Comparison of ENCODE assay signal across 8 mouse cellular contexts in genomic region chr5:105975275-105976011, GRCm38 (mm10).
DNase-seq lines count a peak whose midpoint lies in the region; ATAC-seq and TF ChIP-seq lines count a peak whose summit lies in the region.

No protein-coding gene starts in this region.

- H3K27me3 ChIP-seq in heart, embryonic 14.5 days (ENCODE audit: control insufficient read depth, insufficient read depth, low read length), result no peaks in the 10 kb centered on the region
- no peaks in the 10 kb centered on the region for H3K27me3 ChIP-seq in kidney, postnatal 0 days (ENCODE audit: insufficient read depth, low read length)
- H3K27me3 ChIP-seq in midbrain, embryonic 12.5 days, result no peaks in the 10 kb centered on the region

- peak; percentile 25 for DNase-seq in CD4-positive, CD25-positive, alpha-beta regulatory T cell, adult 2 months (ENCODE audit: low read depth, low spot score)
- peak; percentile 65 for DNase-seq in kidney, postnatal 0 days (ENCODE audit: low spot score)
- no peak for DNase-seq in right cerebral cortex, postnatal 4 days
- DNase-seq in layer of hippocampus, postnatal 14 days (ENCODE audit: low spot score in 2 of 2), result no peak
- DNase-seq in cerebellum, postnatal 14 days, result no peak

- H3K4me1 ChIP-seq in heart, embryonic 14.5 days (ENCODE audit: control insufficient read depth in 2 of 2, insufficient read depth in 2 of 2, low read length in 2 of 2), result peaks cover 11 to 20% of the 10 kb centered on the region in 2 experiments
- no peaks in the 10 kb centered on the region for H3K4me1 ChIP-seq in kidney, postnatal 0 days (replicated peaks; ENCODE audit: insufficient read depth, low read length)
- H3K4me1 ChIP-seq in midbrain, embryonic 12.5 days, result peaks cover 8% of the 10 kb centered on the region

- peak overlapping the region; percentile 48 for H3K4me2 ChIP-seq in heart, embryonic 14.5 days (ENCODE audit: low read length)
- peak overlapping the region; percentile 49 for H3K4me2 ChIP-seq in kidney, postnatal 0 days (ENCODE audit: low read length)
- H3K4me2 ChIP-seq in midbrain, embryonic 12.5 days (replicated peaks), result peak overlapping the region; percentile 51

- peak overlapping the region; percentile 12 to 13; a peak in 2 of 4 replicates for H3K4me3 ChIP-seq in heart, embryonic 14.5 days (ENCODE audit: control insufficient read depth in 1 of 2, insufficient read depth in 1 of 2, low read depth in 1 of 2, low read length in 2 of 2)
- H3K4me3 ChIP-seq in kidney, postnatal 0 days (replicated peaks; ENCODE audit: low read depth, low read length), result peak overlapping the region; percentile 17; the same call in 1 of the 2 replicates
- H3K4me3 ChIP-seq in midbrain, embryonic 12.5 days, result peak overlapping the region; percentile 27

- TF ChIP-seq CTCF in kidney, postnatal 0 days (IDR thresholded peaks at IDR 0.05; ENCODE audit: low read depth), result no peak

- peak overlapping the region; percentile 50; the same call in 1 of the 2 replicates for H3K9ac ChIP-seq in heart, embryonic 14.5 days (ENCODE audit: low read length)
- H3K9ac ChIP-seq in kidney, postnatal 0 days (ENCODE audit: low read depth, low read length), result no peak overlapping the region
- peak overlapping the region; percentile 28; the same call in 1 of the 2 replicates for H3K9ac ChIP-seq in midbrain, embryonic 12.5 days (replicated peaks)

- H3K36me3 ChIP-seq in heart, embryonic 14.5 days (ENCODE audit: control insufficient read depth, insufficient read depth, low read length), result no peaks in the 10 kb centered on the region
- H3K36me3 ChIP-seq in kidney, postnatal 0 days (ENCODE audit: insufficient read depth, low read length), result no peaks in the 10 kb centered on the region
- no peaks in the 10 kb centered on the region for H3K36me3 ChIP-seq in midbrain, embryonic 12.5 days

- H3K27ac ChIP-seq in heart, embryonic 14.5 days (replicated peaks in 1 of 2; ENCODE audit: control insufficient read depth in 1 of 2, insufficient read depth in 1 of 2, low read depth in 2 of 2, low read length in 2 of 2), result no peak overlapping the region
- no peak overlapping the region for H3K27ac ChIP-seq in kidney, postnatal 0 days
- H3K27ac ChIP-seq in midbrain, embryonic 12.5 days (replicated peaks), result peak overlapping the region; percentile 64

- 55% methylated on average over 20 of the region's 21 CpGs for WGBS in heart, embryonic 14.5 days
- WGBS in kidney, postnatal 0 days, result 34% methylated on average over 21 of the region's 21 CpGs
- WGBS in midbrain, embryonic 12.5 days, result 22% methylated on average over 20 of the region's 21 CpGs

- no peak for ATAC-seq in CD4-positive, CD25-positive, alpha-beta regulatory T cell, adult 4 months
- ATAC-seq in heart, embryonic 14.5 days (ENCODE audit: insufficient number of reproducible peaks, insufficient read depth, low FRiP score, low read depth), result no peak; the same call in 1 of the 2 replicates
- ATAC-seq in kidney, postnatal 0 days (replicated peaks; ENCODE audit: low FRiP score, low read depth), result no peak
- ATAC-seq in midbrain, embryonic 12.5 days (ENCODE audit: low FRiP score, low read depth), result peak; percentile 55

- no peaks in the 10 kb centered on the region for H3K9me3 ChIP-seq in heart, embryonic 14.5 days (ENCODE audit: control insufficient read depth, low read length)
- no peaks in the 10 kb centered on the region for H3K9me3 ChIP-seq in kidney, postnatal 0 days (replicated peaks; ENCODE audit: low read length)
- no peaks in the 10 kb centered on the region for H3K9me3 ChIP-seq in midbrain, embryonic 12.5 days

Comparison
In these comparisons a context has a peak if more than half of its experiments do, and no peak if none do; other contexts are left out.
1. DNase-seq: peak in CD4-positive, CD25-positive, alpha-beta regulatory T cell, adult 2 months (single experiment) and kidney, postnatal 0 days (single experiment); none in right cerebral cortex, postnatal 4 days (single experiment), layer of hippocampus, postnatal 14 days (0 of 2) and cerebellum, postnatal 14 days (0 of 2).
2. Peak in every context shown above with its lines, with median percentiles within 50 percentile points of each other: H3K4me2 ChIP-seq and H3K4me3 ChIP-seq.